Mouse (Mus musculus) skeletal muscle tissue, adult 2 months (tissue): ENCODE measurements around the gene Tcf19.
"Not testable (repeated sequence)": the region's sequence is repeated elsewhere in the genome, so short reads cannot be mapped to it uniquely, and the experiment has no call there.

ENCODE experiments used
- DNase-seq: peaks from one replicate; pipeline ENCODE4 v3.0.0-alpha.2; 2012; ENCODE audit warnings: low read depth, low spot score

Tcf19 gene

DNA sequence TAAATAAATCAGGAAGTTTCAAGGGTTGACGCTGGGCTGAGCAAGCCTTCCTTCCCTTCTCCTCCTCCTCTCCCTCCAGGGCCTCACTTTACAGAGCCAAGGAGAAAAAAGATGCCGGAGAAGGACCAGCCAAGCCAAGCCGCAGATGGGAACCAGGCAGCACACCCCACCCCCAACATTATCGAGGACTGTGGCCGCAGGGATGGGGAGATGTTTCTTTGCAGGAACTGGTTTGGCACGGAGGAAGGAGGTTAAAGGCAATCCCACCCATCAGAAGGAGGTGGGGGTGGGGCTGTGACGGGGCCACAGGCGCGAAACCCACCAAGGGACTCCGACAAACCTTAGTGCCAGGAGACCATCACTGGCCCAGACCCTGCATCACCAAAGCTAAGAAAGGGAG, 29.9 kb downstream of the Tcf19 start:
- DNase-seq: no peak

DNA sequence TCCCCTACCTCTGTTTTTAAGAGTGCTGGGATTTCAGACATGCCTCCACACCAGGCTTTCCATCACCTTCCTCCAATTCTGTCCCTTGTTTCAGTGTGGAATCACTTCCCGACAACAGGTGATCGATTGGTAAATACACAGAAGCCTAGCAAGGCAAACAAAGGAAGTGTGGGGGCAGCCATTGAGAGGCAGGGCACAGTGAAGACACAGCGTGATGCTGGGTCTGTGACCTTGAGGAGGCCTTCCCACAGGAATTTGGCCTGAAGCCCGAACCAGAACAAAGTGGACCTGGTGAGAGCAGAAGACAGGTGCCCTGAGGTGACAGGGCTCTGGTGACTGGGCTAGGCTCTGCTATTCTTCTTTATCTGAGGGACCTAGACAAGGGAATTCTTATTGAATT, 30.9 kb downstream of the Tcf19 start:
- no peak for DNase-seq

DNA sequence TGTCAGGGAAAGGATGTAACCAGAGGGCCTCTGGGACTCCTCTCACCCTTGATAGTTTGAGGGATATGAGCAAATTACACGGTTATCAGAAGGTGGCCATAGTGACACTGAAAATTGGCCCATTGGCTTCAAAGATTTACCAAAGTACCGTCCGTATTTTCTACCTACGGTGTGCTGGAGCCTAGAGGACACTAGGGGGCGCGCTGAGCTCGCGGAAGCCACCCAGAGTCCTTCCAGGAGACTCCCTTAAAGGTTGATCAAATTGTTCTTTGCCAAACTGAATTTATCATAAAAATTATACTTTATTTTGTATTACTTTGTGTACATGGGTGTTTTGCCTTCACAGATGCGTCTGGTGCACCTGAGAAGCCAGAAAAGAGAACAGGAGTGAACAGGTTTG, 32.6 kb downstream of the Tcf19 start:
- peak; percentile 7 for DNase-seq

DNA sequence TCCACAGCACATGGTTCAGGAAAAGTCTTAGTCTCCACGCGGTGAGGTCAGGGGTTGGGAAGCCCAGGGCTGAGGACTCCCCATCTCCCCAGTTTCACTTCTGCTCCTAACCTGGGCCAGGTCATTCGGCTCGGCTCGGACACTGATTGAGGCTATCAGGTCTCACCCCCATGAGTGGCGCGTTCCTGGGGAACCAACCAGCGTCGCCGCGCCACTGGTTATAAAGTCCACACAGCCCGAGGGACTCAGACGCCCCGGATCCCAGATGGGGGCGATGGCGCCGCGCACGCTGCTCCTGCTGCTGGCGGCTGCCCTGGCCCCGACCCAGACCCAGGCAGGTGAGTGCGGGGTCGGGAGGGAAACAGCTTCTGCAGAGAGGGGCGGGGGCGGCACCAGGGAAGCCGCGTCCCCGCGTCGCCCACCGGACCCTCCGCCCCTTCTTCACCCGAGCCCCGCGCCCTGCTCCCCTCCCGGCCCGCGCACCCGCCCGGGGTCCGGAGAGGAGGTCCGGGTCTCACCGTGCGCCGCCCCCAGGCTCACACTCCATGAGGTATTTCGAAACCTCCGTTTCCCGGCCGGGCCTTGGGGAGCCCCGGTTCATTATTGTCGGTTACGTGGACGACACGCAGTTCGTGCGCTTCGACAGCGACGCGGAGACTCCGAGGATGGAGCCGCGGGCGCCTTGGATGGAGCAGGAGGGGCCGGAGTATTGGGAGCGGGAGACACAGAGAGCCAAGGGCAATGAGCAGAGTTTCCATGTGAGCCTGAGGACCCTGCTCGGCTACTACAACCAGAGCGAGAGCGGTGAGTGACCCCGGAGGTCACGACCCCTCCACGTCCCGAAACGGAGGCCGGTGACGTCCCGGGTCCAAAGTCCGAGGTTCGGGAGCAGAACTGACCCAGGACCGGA, 46.5 kb downstream of the Tcf19 start, which contains the start of gene H2-Q10:
H2-Q10 (plus strand) TSS at position 248 of the 910 bp plus-strand sequence.
- DNase-seq: no peak

DNA sequence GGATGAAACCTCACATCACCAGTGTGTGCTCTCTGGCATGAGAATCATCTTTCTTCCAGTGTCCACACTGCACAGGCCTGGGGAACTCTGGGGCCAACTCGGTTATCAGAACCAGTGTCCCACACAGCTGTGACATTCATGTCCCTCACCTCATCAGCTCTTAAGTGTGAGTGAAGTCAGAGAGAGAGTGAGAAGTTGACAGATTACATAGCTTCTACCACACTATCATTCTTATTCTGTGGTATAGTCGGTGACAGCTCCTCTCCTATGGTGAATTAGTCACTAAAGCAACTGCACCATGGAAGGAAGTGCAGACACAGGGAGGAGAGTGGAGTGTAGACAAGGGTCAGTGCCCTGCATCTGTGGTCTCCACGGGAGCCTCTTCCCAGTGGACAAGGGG, 47.7 kb downstream of the Tcf19 start:
- DNase-seq: not testable (repeated sequence)

DNA sequence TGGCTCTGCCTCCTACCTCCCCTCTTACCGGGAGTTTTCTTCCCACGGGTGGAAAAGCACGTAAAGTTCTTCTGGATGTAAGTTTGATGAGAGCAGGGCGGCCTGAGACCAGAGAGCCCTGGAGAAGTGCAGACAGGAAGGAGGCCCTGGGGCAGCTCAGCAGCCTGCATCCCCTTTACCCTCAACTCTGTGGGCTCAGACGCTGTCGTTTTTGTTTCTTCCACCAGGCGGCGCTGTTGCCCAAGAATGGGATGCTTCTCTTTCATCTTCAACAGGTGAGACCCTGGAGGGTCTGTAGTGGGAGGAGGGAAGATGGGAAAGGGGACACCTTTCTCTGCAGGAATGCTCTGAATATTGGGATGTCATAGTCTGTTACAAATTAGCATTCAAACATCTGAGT, 51.0 kb downstream of the Tcf19 start:
- not testable (repeated sequence) for DNase-seq
